Mouse (Mus musculus) liver, embryonic 11.5 days (tissue): ENCODE data around the gene Pim3. TPM values are rescaled to one million over a fixed set of nuclear protein-coding genes. Genes with fewer than 3 reads are reported as not detected.

ENCODE experiments used
- ATAC-seq: fragments of 200-750 bp; cut with Nextera tagmentation; replicated peaks from 2 replicates; pipeline ENCODE4 v1.8.0; 2017; ENCODE audit warnings: moderate number of reproducible peaks, mild to moderate bottlenecking, moderate TSS enrichment, moderate library complexity; ENCODE audit not compliant: low FRiP score
- DNase-seq: peaks from one replicate; pipeline ENCODE4 v3.0.0-alpha.2; 2017; ENCODE audit warnings: low spot score
- H3K27ac ChIP-seq: fragments of 300-500 bp; sonication (generic); 2 replicates; pipeline ENCODE4 v1.5.1; 2014; ENCODE audit warnings: mild to moderate bottlenecking, low read depth, low read length, control low read depth
- H3K27me3 ChIP-seq: fragments of 300-500 bp; sonication (generic); replicated peaks from 2 replicates; pipeline ENCODE4 v1.6.1; 2014; ENCODE audit warnings: low read length, mixed read lengths; ENCODE audit not compliant: control insufficient read depth, insufficient read depth
- H3K36me3 ChIP-seq: fragments of 300-500 bp; sonication (generic); 2 replicates; pipeline ENCODE4 v1.6.1; 2014; ENCODE audit warnings: mild to moderate bottlenecking, low read length, moderate library complexity, mixed read lengths; ENCODE audit not compliant: control insufficient read depth, insufficient read depth
- H3K4me1 ChIP-seq: fragments of 300-500 bp; sonication (generic); replicated peaks from 2 replicates; pipeline ENCODE4 v1.6.1; 2014; ENCODE audit warnings: low read length, mixed read lengths; ENCODE audit not compliant: control insufficient read depth, insufficient read depth
- H3K4me2 ChIP-seq: fragments of 300-500 bp; sonication (generic); 2 replicates; pipeline ENCODE4 v1.6.1; 2014; ENCODE audit warnings: mild to moderate bottlenecking, control low read depth, moderate library complexity
- H3K4me3 ChIP-seq: fragments of 300-500 bp; sonication (generic); 2 replicates; pipeline ENCODE4 v1.5.1; 2014; ENCODE audit warnings: low read depth, low read length, control low read depth
- H3K9ac ChIP-seq: fragments of 300-500 bp; sonication (generic); 2 replicates; pipeline ENCODE4 v1.6.1; 2014; ENCODE audit warnings: low read depth, low read length, control low read depth
- H3K9me3 ChIP-seq: fragments of 300-500 bp; sonication (generic); 2 replicates; pipeline ENCODE4 v1.6.1; 2016; ENCODE audit warnings: low read length, inconsistent platforms, mixed read lengths; ENCODE audit not compliant: control insufficient read depth
- WGBS: fragments of 180-500 bp; shearing (Covaris S2); extraction: QIAGEN DNeasy Blood & Tissue Kit; methylation state at CpG from one replicate; pipeline ENCODE4 v1.1.7; 2014; 5-methylcytosine and 5-hydroxymethylcytosine counted together
- polyA plus RNA-seq: library from polyadenylated mRNA; unstranded; fragments of >200 nt; fragmentation: Nextera tagmentation; extraction: Ambion mirVana; gene quantifications from 2 replicates; pipeline ENCODE4 v1.2.1, GENCODE M21; 2014

The Pim3 gene
- polyA plus RNA-seq, 1 experiment from 2014 or later, result 35.9 TPM

DNA sequence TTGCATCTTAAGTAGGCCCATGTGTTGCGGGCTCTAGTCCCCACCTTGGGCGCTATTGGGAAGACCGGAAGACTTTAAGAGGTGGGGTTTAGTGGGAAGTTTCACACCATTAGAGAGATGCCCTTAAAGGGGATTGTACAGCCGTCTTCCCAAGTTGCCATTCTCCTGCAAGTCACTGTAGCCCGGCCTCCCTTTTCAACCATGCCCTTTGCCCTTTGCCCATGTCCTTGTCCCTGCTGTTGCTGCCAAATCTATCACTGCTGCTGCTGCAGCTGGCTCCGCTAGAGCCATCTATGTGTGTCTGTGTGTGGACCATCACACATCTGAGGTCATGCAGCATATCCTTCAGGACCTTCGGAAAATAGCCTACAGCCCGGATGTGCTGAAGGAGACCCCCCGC lies 29.4 kb upstream of the Pim3 start:
- Histone ChIP-seq H3K9me3 (no peaks in the 10 kb centered on the region), H3K9ac (0 out of 2 replicates have a peak overlapping the region, but pooled peaks have one; percentile 8), H3K27me3 (no peaks in the 10 kb centered on the region), H3K4me3 (no peak overlapping the region), H3K27ac (no peak overlapping the region), H3K4me1 (peaks cover under 1% of the 10 kb centered on the region), H3K4me2 (no peak overlapping the region), H3K36me3 (no peaks in the 10 kb centered on the region)
- no peak for DNase-seq
- no peak for ATAC-seq
- WGBS, result 73% methylated on average over 9 of the region's 9 CpGs

DNA sequence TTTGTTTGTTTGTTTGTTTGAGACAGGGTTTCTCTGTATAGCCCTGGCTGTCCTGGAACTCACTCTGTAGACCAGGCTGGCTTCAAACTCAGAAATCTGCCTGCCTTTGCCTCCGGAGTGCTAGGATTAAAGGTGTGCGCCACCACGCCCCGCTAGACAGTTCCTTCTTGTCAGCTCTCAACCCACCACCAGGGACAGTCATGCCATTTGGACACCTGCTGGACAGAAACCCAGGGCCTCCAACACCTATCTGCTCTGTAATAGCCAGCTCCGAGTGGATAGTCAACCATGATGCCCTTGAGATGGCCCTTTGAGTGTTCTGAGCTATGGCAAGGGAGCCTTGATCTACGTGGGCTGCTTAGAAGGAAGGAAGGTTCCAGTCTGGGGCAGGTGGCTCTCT lies 26.0 kb upstream of the Pim3 start:
- peaks cover 7% of the 10 kb centered on the region; the same call in 1 of the 2 replicates for H3K27me3 ChIP-seq
- H3K4me2 ChIP-seq, result no peak overlapping the region; the same call in 1 of the 2 replicates
- ATAC-seq (no peak), DNase-seq (no peak)
- no peaks in the 10 kb centered on the region for H3K36me3 ChIP-seq
- no peak overlapping the region for H3K4me3 ChIP-seq
- peaks cover 15% of the 10 kb centered on the region for H3K4me1 ChIP-seq
- H3K9ac ChIP-seq, result no peak overlapping the region
- no peak overlapping the region for H3K27ac ChIP-seq
- H3K9me3 ChIP-seq, result no peaks in the 10 kb centered on the region
- 80% methylated on average over 6 of the region's 6 CpGs for WGBS

DNA sequence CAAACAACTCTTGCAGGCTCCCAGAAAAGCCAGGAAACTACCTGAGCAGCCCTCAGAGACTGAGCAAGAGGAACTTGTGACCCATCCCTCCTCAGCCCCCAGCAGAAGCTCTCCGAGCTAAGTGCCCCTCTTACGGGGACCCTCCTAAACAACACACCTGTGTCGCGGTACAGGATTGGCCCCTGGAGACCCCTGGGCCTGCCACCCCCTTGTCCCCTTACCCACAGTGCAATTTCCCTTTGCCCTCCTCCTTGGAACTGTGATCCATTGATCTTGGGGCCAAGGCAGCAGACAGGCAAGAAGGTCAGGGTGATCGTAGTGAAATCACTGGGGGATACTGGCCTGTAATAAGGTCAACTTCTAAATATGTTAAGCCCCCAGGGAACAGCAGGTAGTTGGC lies 25.4 kb upstream of the Pim3 start:
- Histone ChIP-seq H3K9ac (no peak overlapping the region), H3K4me3 (no peak overlapping the region; the same call in 1 of the 2 replicates), H3K27ac (no peak overlapping the region; the same call in 1 of the 2 replicates), H3K4me2 (peak overlapping the region; percentile 87), H3K27me3 (peaks cover 7% of the 10 kb centered on the region; the same call in 1 of the 2 replicates), H3K36me3 (no peaks in the 10 kb centered on the region), H3K4me1 (peaks cover 15% of the 10 kb centered on the region), H3K9me3 (no peaks in the 10 kb centered on the region)
- WGBS, result 65% methylated on average over 5 of the region's 5 CpGs
- ATAC-seq, result no peak
- no peak for DNase-seq

DNA sequence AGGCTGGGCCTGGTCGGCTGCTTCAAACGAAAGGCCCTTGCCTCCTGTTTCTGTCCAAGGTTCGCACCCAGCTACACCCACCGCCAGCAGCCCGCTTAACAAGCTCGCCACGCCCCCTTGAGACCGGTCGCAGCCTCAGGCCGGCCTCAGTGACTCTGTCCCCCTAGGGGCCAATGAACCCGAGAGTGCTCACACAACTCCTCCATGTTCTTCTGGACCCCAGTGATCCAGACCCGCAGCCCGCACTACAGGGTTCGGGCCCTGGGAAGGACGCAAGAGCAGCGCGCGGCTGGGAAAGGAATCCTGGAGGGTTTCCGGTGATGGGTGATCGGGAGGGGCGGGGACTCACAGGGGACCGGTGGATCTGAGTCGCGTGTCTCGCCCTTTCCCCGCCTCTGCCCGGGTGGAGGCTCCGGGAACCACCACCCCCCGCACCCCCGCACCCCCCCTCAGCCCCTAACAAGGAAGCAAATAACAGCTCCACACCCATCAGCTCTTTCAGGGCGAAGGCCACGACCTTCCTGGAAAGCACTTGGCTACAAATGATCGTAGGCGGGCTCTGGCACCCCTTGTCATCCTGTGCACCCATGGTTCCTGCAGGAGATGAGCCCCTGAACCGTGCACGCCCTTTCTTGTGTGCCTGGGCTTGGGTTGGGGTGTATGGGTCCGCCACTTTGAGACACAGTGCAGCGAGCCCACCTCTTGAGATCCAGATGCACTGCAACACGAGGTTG lies 24.6 kb upstream of the Pim3 start:
- Histone ChIP-seq H3K36me3 (no peaks in the 10 kb centered on the region), H3K9me3 (no peaks in the 10 kb centered on the region), H3K27ac (no peak overlapping the region), H3K27me3 (peaks cover 7% of the 10 kb centered on the region; the same call in 1 of the 2 replicates), H3K4me2 (peak overlapping the region; percentile 87), H3K4me1 (peaks cover 15% of the 10 kb centered on the region), H3K9ac (peak overlapping the region; percentile 48; the same call in 1 of the 2 replicates), H3K4me3 (peak overlapping the region; percentile 51)
- ATAC-seq (peak; percentile 59), DNase-seq (peak; percentile 78)
- under 1% methylated on average over 39 of the region's 39 CpGs for WGBS

DNA sequence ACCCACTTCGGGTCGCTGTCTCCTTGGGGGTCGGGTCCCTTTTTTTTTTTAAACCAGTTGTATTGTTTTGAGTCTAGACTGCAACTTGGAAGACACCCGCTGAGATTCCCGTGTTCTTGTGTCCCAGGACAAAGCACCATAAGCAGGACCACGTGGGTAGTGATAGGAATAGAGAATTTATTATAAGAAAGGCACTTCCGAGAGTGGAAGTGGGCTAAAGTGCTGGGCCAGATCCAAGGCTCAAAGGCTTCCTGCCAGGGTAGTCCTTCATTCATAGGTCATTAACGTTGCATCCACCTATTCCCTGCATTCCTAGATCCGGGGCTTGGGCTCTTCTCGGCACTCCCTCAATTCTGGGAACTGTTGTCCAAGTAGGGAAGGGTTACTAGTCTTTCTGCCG lies 24.0 kb upstream of the Pim3 start:
- no peak for ATAC-seq
- Histone ChIP-seq H3K4me3 (peak overlapping the region; percentile 51), H3K27me3 (peaks cover 7% of the 10 kb centered on the region; the same call in 1 of the 2 replicates), H3K9ac (peak overlapping the region; percentile 48; the same call in 1 of the 2 replicates), H3K4me1 (peaks cover 15% of the 10 kb centered on the region), H3K36me3 (no peaks in the 10 kb centered on the region), H3K27ac (no peak overlapping the region), H3K9me3 (no peaks in the 10 kb centered on the region), H3K4me2 (peak overlapping the region; percentile 87)
- no peak for DNase-seq
- 4% methylated on average over 11 of the region's 11 CpGs for WGBS

DNA sequence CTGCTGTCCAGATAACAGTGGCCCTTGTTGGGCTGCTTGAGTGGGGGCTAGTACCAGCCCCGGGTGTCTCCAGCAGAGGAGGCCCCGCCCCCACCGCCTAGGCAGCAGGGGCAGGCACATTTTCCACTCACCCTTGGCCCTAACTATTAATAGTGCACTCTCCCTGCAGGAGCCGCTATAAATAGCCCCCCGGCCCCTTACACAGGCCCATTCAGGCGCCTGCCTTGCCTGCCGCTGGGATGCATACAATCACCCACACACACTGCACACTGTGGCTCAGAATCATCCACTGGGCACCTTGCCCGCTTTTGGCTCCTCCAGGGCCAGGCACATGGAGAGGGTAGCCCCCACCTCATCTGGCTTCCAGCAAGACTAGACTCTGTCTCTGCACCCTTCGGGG lies 22.7 kb upstream of the Pim3 start:
- Histone ChIP-seq H3K36me3 (no peaks in the 10 kb centered on the region), H3K4me2 (peak overlapping the region; percentile 20; the same call in 1 of the 2 replicates), H3K9ac (no peak overlapping the region), H3K9me3 (no peaks in the 10 kb centered on the region), H3K4me3 (no peak overlapping the region), H3K27ac (peak overlapping the region; percentile 36; the same call in 1 of the 2 replicates), H3K4me1 (peaks cover 15% of the 10 kb centered on the region), H3K27me3 (peaks cover 7% of the 10 kb centered on the region; the same call in 1 of the 2 replicates)
- 23% methylated on average over 9 of the region's 9 CpGs for WGBS
- ATAC-seq (peak; percentile 43; the same call in 1 of the 2 replicates), DNase-seq (peak; percentile 58)

DNA sequence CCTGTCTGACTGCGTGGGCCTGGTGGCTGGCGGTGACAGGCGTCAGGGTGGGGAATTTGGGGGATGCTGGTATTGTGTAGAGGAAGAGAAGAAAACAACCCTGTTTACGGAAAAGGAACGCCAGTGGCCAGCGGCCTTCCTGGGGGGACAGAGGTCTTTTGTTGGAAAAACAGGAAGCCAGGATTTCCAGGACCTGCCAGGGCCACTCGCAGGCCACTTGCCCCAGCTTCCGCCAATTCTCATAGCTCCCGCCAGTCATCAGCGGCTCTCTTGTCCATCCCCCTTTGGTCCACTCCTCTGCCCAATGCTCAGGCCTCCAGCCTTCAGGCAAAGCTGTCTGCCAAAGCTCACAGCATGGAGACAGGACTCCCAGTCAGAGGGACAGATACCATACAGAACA lies 21.9 kb upstream of the Pim3 start:
- WGBS, result 61% methylated on average over 10 of the region's 10 CpGs
- ATAC-seq (no peak), DNase-seq (no peak)
- Histone ChIP-seq H3K27ac (peak overlapping the region; percentile 36), H3K27me3 (peaks cover 7% of the 10 kb centered on the region; the same call in 1 of the 2 replicates), H3K4me3 (no peak overlapping the region), H3K4me1 (peaks cover 15% of the 10 kb centered on the region), H3K36me3 (no peaks in the 10 kb centered on the region), H3K9me3 (no peaks in the 10 kb centered on the region), H3K4me2 (no peak overlapping the region), H3K9ac (no peak overlapping the region)

DNA sequence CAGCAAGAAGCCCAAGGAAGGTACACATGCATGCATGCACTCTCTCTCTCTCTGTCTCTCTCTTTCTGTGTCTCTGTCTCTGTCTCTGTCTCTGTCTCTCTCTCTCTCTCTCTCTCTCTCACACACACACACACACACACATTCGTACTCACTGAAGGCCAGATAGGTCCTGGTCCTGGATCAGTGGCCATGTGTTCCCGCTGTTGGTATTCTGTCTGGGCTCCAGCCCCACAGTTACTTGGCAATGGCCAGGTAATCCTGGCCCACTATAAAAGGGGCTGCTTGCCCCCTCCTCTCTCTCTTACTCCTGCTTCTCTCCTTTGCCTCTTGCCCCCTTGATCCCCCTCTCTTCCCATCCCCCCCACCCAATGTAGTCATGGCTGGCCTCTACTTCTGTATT lies 20.8 kb upstream of the Pim3 start:
- peaks cover 15% of the 10 kb centered on the region for H3K4me1 ChIP-seq
- DNase-seq, result no peak
- no peak overlapping the region for H3K27ac ChIP-seq
- no peak overlapping the region for H3K9ac ChIP-seq
- no peak for ATAC-seq
- peaks cover 7% of the 10 kb centered on the region; the same call in 1 of the 2 replicates for H3K27me3 ChIP-seq
- no peak overlapping the region for H3K4me3 ChIP-seq
- no peaks in the 10 kb centered on the region for H3K36me3 ChIP-seq
- H3K4me2 ChIP-seq, result no peak overlapping the region
- WGBS, result 79% methylated on average over 2 of the region's 2 CpGs
- H3K9me3 ChIP-seq, result no peaks in the 10 kb centered on the region
